Mouse (Mus musculus): ENCODE measurements at regions not wholly inside any gene's neighbourhood (a gene's known extent, or its start where the extent isn't known, plus 50 kb on each side); places are given as distances from the start of the nearest gene placed in this dataset.
A peak's percentile ranks its signal among the peaks of the same experiment; 100 is the strongest.

GRCm38 (mm10) chr14:76663816-76664215, 107.1 kb upstream of the Serp2 start:
- Histone ChIP-seq H3K27ac (ENCODE audit: control insufficient read depth, insufficient read depth, low read length) (no peak overlapping the region), H3K4me3 (ENCODE audit: control insufficient read depth, insufficient read depth, low read length) (no peak overlapping the region), H3K36me3 (ENCODE audit: control insufficient read depth, insufficient read depth, low read length) (no peaks in the 10 kb centered on the region), H3K27me3 (ENCODE audit: control insufficient read depth, insufficient read depth, low read length) (no peaks in the 10 kb centered on the region), H3K4me1 (replicated peaks; ENCODE audit: control insufficient read depth, insufficient read depth, low read length) (peaks cover 32% of the 10 kb centered on the region)
- TF ChIP-seq CTCF (IDR thresholded peaks at IDR 0.05; ENCODE audit: borderline replicate concordance, control insufficient read depth, extremely low read depth, insufficient read depth, low read length, poor library complexity) (no peak), POLR2A (IDR thresholded peaks at IDR 0.05; ENCODE audit: control insufficient read depth, extremely low read depth, insufficient read depth, low read length, poor library complexity) (no peak)
- WGBS: 78% methylated on average over 2 of the region's 2 CpGs
- no peak for DNase-seq

- TF ChIP-seq POLR2A (IDR thresholded peaks at IDR 0.05; ENCODE audit: control insufficient read depth, extremely low read depth, insufficient read depth, low read length, poor library complexity) (no peak), CTCF (IDR thresholded peaks at IDR 0.05; ENCODE audit: borderline replicate concordance, control insufficient read depth, extremely low read depth, insufficient read depth, low read length, poor library complexity) (no peak)
- no peak overlapping the region for H3K27ac ChIP-seq (ENCODE audit: control insufficient read depth, insufficient read depth, low read length)
- DNase-seq: no peak
- H3K36me3 ChIP-seq (ENCODE audit: control insufficient read depth, insufficient read depth, low read length): no peaks in the 10 kb centered on the region
- no peak overlapping the region for H3K4me3 ChIP-seq (ENCODE audit: control insufficient read depth, insufficient read depth, low read length)
- H3K4me1 ChIP-seq (replicated peaks; ENCODE audit: control insufficient read depth, insufficient read depth, low read length): peaks cover 40% of the 10 kb centered on the region
- no peaks in the 10 kb centered on the region for H3K27me3 ChIP-seq (ENCODE audit: control insufficient read depth, insufficient read depth, low read length)
- 95% methylated on average over 7 of the region's 7 CpGs for WGBS
Observed at GRCm38 (mm10) chr14:76662871-76663270, 106.2 kb upstream of the Serp2 start.

DNA sequence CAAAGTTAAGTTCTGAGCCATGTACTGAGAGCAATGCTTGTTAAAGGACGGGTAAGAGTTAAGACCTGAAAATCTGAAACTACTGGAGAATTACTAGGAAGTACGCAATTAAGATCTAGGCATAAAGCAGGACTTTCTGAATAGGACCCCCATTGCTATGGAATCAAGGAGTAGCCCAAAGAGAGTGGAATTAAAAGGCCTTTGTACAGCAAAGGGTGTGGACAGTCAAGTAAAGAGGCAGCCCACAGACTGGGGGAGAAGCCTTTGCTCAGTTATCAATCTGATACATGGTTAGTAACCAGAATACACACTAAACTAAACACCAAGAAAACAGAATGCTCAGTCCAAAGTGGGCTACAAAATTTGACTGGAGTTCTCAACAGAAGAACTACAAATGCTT, 104.2 kb upstream of the Serp2 start:
- Histone ChIP-seq H3K4me3 (ENCODE audit: control insufficient read depth, insufficient read depth, low read length) (no peak overlapping the region), H3K27me3 (ENCODE audit: control insufficient read depth, insufficient read depth, low read length) (no peaks in the 10 kb centered on the region), H3K36me3 (ENCODE audit: control insufficient read depth, insufficient read depth, low read length) (no peaks in the 10 kb centered on the region), H3K27ac (ENCODE audit: control insufficient read depth, insufficient read depth, low read length) (no peak overlapping the region), H3K4me1 (replicated peaks; ENCODE audit: control insufficient read depth, insufficient read depth, low read length) (peaks cover 33% of the 10 kb centered on the region)
- TF ChIP-seq CTCF (IDR thresholded peaks at IDR 0.05; ENCODE audit: borderline replicate concordance, control insufficient read depth, extremely low read depth, insufficient read depth, low read length, poor library complexity) (no peak), POLR2A (IDR thresholded peaks at IDR 0.05; ENCODE audit: control insufficient read depth, extremely low read depth, insufficient read depth, low read length, poor library complexity) (no peak)
- no peak for DNase-seq
- WGBS: 98% methylated on average over 2 of the region's 2 CpGs

DNA sequence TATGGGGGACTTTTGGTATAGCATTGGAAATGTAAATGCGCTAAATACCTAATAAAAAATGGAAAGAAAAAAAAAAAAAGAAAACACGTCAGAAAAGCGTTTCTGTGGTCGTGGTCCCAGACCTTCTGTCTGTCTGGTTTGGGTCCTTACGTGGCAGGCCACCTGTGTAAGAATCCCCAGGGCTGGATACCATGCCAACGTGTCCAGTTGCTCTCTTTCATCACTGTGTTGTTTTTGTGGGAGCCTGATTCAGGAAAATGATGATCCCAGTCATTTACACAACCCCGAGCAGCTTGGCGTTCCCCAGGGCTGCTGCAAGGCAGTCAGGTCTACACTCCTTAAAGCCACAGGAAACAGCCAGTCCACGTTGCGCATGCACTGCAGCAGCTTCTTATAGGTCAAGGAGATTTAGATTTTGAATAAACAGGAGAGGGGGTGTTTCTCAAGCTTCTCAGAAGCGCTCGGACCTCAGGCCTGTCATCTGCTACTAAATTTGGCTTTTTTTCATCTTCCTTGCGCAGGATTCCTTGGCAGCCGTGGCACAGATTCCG, 102.3 kb upstream of the Serp2 start:
- H3K27ac ChIP-seq (ENCODE audit: control insufficient read depth, insufficient read depth, low read length): no peak overlapping the region
- 67% methylated on average over 15 of the region's 15 CpGs for WGBS
- H3K27me3 ChIP-seq (ENCODE audit: control insufficient read depth, insufficient read depth, low read length): no peaks in the 10 kb centered on the region
- no peaks in the 10 kb centered on the region for H3K36me3 ChIP-seq (ENCODE audit: control insufficient read depth, insufficient read depth, low read length)
- peaks cover 24% of the 10 kb centered on the region for H3K4me1 ChIP-seq (replicated peaks; ENCODE audit: control insufficient read depth, insufficient read depth, low read length)
- peak; percentile 30 for DNase-seq
- no peak overlapping the region for H3K4me3 ChIP-seq (ENCODE audit: control insufficient read depth, insufficient read depth, low read length)
- TF ChIP-seq CTCF (IDR thresholded peaks at IDR 0.05; ENCODE audit: borderline replicate concordance, control insufficient read depth, extremely low read depth, insufficient read depth, low read length, poor library complexity): no peak
- no peak for TF ChIP-seq POLR2A (IDR thresholded peaks at IDR 0.05; ENCODE audit: control insufficient read depth, extremely low read depth, insufficient read depth, low read length, poor library complexity)

DNA sequence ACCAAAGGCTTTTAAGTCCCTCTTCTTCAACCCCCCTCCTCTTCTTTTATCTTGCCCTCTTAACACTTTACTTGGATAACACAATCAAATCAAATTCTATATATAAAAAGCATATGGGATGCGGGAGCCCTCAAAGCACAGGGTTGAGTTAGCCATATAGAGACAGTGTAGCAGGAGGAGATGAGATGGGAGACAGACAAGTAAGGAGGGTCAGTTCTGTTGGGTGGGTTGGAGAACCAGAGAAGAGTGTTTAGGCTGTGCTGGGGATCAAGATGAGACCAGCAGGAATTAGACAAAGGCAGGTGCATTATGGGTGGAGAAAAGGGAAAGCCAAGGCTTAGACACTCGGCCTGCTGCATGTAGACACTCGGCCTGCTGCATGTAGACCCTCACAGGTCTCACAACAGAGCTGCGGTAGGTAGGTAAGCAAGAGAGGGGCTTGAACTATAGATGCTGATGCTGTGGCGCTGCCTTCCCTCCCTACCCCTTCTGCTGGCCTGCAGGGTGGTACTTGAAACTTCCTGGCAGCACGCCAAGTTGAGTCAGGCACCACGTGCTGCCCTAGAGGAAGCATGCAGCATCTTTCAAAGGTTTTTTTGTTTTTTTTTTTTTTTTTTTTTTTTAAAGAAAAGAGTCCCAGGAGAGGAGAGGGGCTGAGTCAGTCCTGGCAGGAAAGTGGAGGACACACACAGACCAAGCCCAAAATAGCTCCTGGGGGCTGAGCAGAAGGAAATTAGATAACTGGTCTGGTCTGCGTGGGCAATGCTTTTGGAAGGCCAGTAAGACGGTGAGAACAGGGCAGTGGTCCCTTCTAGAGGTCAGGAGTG, 101.3 kb upstream of the Serp2 start:
- H3K4me1 ChIP-seq (replicated peaks; ENCODE audit: control insufficient read depth, insufficient read depth, low read length): peaks cover 24% of the 10 kb centered on the region
- H3K36me3 ChIP-seq (ENCODE audit: control insufficient read depth, insufficient read depth, low read length): no peaks in the 10 kb centered on the region
- TF ChIP-seq CTCF (IDR thresholded peaks at IDR 0.05; ENCODE audit: borderline replicate concordance, control insufficient read depth, extremely low read depth, insufficient read depth, low read length, poor library complexity): no peak
- TF ChIP-seq POLR2A (IDR thresholded peaks at IDR 0.05; ENCODE audit: control insufficient read depth, extremely low read depth, insufficient read depth, low read length, poor library complexity): no peak
- H3K4me3 ChIP-seq (ENCODE audit: control insufficient read depth, insufficient read depth, low read length): no peak overlapping the region
- DNase-seq: peak; percentile 67
- 44% methylated on average over 9 of the region's 9 CpGs for WGBS
- H3K27me3 ChIP-seq (ENCODE audit: control insufficient read depth, insufficient read depth, low read length): no peaks in the 10 kb centered on the region
- no peak overlapping the region for H3K27ac ChIP-seq (ENCODE audit: control insufficient read depth, insufficient read depth, low read length)

GRCm38 (mm10) chr14:76657375-76657774, 100.7 kb upstream of the Serp2 start:
- no peak for DNase-seq
- 78% methylated on average over 7 of the region's 7 CpGs for WGBS
- no peak overlapping the region for H3K4me3 ChIP-seq (ENCODE audit: control insufficient read depth, insufficient read depth, low read length)
- H3K27me3 ChIP-seq (ENCODE audit: control insufficient read depth, insufficient read depth, low read length): no peaks in the 10 kb centered on the region
- H3K36me3 ChIP-seq (ENCODE audit: control insufficient read depth, insufficient read depth, low read length): no peaks in the 10 kb centered on the region
- peaks cover 24% of the 10 kb centered on the region for H3K4me1 ChIP-seq (replicated peaks; ENCODE audit: control insufficient read depth, insufficient read depth, low read length)
- H3K27ac ChIP-seq (ENCODE audit: control insufficient read depth, insufficient read depth, low read length): no peak overlapping the region
- TF ChIP-seq POLR2A (IDR thresholded peaks at IDR 0.05; ENCODE audit: control insufficient read depth, extremely low read depth, insufficient read depth, low read length, poor library complexity) (no peak), CTCF (IDR thresholded peaks at IDR 0.05; ENCODE audit: borderline replicate concordance, control insufficient read depth, extremely low read depth, insufficient read depth, low read length, poor library complexity) (no peak)

Data from thymus, adult 2 months (tissue).